ENCODE assay signal across 10 mouse cellular contexts in genomic region chr15:31207346-31208093, GRCm38 (mm10). TPM values are rescaled to one million over a fixed set of nuclear protein-coding genes. Genes with fewer than 3 reads are reported as not detected.
DNase-seq lines count a peak whose midpoint lies in the region; ATAC-seq and TF ChIP-seq lines count a peak whose summit lies in the region.
"Had no signal": no experiment of that assay in that cellular context is flagged by ENCODE, and none has a peak within 500 bp of the region (broad histone marks: within the 10 kb centered on the region; RNA-seq: fewer than 3 reads in every experiment).

No protein-coding gene starts in this region.

- no peak overlapping the region for H3K9ac ChIP-seq in limb, embryonic 14.5 days (ENCODE audit: low read depth, low read length, severe bottlenecking)
- H3K9ac ChIP-seq: midbrain, embryonic 12.5 days had no signal

- H3K4me2 ChIP-seq in limb, embryonic 14.5 days (replicated peaks; ENCODE audit: low read depth, low read length, severe bottlenecking), result no peak overlapping the region
- H3K4me2 ChIP-seq: midbrain, embryonic 12.5 days had no signal

- H3K27ac ChIP-seq in limb, embryonic 14.5 days (replicated peaks; ENCODE audit: low read depth, low read length), result no peak overlapping the region
- H3K27ac ChIP-seq: midbrain, embryonic 12.5 days; stomach, postnatal 0 days had no signal

- DNase-seq in cerebellum, adult 11-12 months, result peak; percentile 24
- no peak for DNase-seq in cerebellum, adult 11 months
- peak; percentile 88 for DNase-seq in left cerebral cortex, postnatal 4 days
- DNase-seq in left cerebral cortex, adult 18-20 months (ENCODE audit: low spot score in 2 of 2), result no peak
- DNase-seq in gastrocnemius, postnatal 10 days, result peak; percentile 66
- DNase-seq in limb, embryonic 14.5 days (ENCODE audit: low spot score), result peak; percentile 44
- no peak for DNase-seq in thymus, postnatal 36 days
- no peak for DNase-seq in MN1 (ENCODE audit: low spot score)

- H3K27me3 ChIP-seq in limb, embryonic 14.5 days (ENCODE audit: control insufficient read depth, insufficient read depth, low read length), result no peaks in the 10 kb centered on the region
- H3K27me3 ChIP-seq: midbrain, embryonic 12.5 days had no signal

- H3K36me3 ChIP-seq in limb, embryonic 14.5 days (ENCODE audit: control insufficient read depth, insufficient read depth, low read length), result no peaks in the 10 kb centered on the region
- H3K36me3 ChIP-seq: midbrain, embryonic 12.5 days had no signal

- intact Hi-C loops in left cerebral cortex, postnatal 4 days (cut with DNase I), result no loop called here

- WGBS in limb, embryonic 14.5 days, result 80% methylated on average over 9 of the region's 9 CpGs

- no peaks in the 10 kb centered on the region for H3K9me3 ChIP-seq in limb, embryonic 14.5 days (ENCODE audit: control insufficient read depth, low read length)
- H3K9me3 ChIP-seq: midbrain, embryonic 12.5 days had no signal

- peak; percentile 73 for ATAC-seq in limb, embryonic 14.5 days (ENCODE audit: low FRiP score, low read depth)

- TF ChIP-seq POLR2A in limb, embryonic 14.5 days (IDR thresholded peaks at IDR 0.05; ENCODE audit: borderline replicate concordance, extremely low read depth, insufficient read depth, insufficient read length), result no peak

- no peaks in the 10 kb centered on the region for H3K4me1 ChIP-seq in limb, embryonic 14.5 days (ENCODE audit: control insufficient read depth, insufficient read depth, low read length)
- H3K4me1 ChIP-seq: midbrain, embryonic 12.5 days had no signal

- no peak overlapping the region for H3K4me3 ChIP-seq in limb, embryonic 14.5 days (replicated peaks; ENCODE audit: low read length)
- H3K4me3 ChIP-seq: midbrain, embryonic 12.5 days had no signal

RNA-seq across cellular contexts. Expression of gene Dap, which starts 16.6 kb away (rescaled TPM):
- total RNA-seq in left cerebral cortex, postnatal 4 days (2021), result 10 to 100 TPM in 1 of 2 experiments, 1 to 10 TPM in 1; 9.3 to 11.5 TPM
- total RNA-seq in left cerebral cortex, adult 18-20 months (2021), result 1 to 10 TPM; 5.8 to 8.1 TPM
- total RNA-seq in gastrocnemius, postnatal 10 days (2021), result 10 to 100 TPM; 41.3 to 52.9 TPM
- polyA plus RNA-seq in limb, embryonic 14.5 days (2012; rRNA removed), result 90.1 and 96.5 TPM in 2 replicates
- polyA plus RNA-seq in limb, embryonic 14.5 days (2014; fragmentation: Nextera tagmentation; extraction: Ambion mirVana), result 113 and 116 TPM in 2 replicates

Comparison
In these comparisons a context has a peak if more than half of its experiments do, and no peak if none do; other contexts are left out.
1. DNase-seq: peak in cerebellum, adult 11-12 months (single experiment), left cerebral cortex, postnatal 4 days (single experiment), gastrocnemius, postnatal 10 days (single experiment) and limb, embryonic 14.5 days (single experiment); none in cerebellum, adult 11 months (single experiment), left cerebral cortex, adult 18-20 months (0 of 2), thymus, postnatal 36 days (0 of 2) and MN1 (single experiment).